Mouse (Mus musculus) liver, embryonic 16.5 days (tissue): Measurements from ENCODE around the gene Bend5. TPM values are rescaled to one million over a fixed set of nuclear protein-coding genes. Genes with fewer than 3 reads are reported as not detected.

Source experiments
- ATAC-seq: fragments of 200-750 bp; cut with Nextera tagmentation; 2 replicates; pipeline ENCODE4 v1.8.0; 2017; ENCODE audit warnings: low read depth, mild to moderate bottlenecking, moderate number of reproducible peaks, moderate library complexity
- H3K27ac ChIP-seq: fragments of 300-500 bp; sonication (generic); 2 replicates; pipeline ENCODE4 v1.5.1; 2014; ENCODE audit warnings: mild to moderate bottlenecking, low read length
- H3K27me3 ChIP-seq: fragments of 300-500 bp; sonication (generic); 2 replicates; pipeline ENCODE4 v1.6.1; 2014; ENCODE audit warnings: low read depth, low read length, mixed read lengths; ENCODE audit not compliant: control insufficient read depth, insufficient read depth
- H3K36me3 ChIP-seq: fragments of 300-500 bp; sonication (generic); 2 replicates; pipeline ENCODE4 v1.6.1; 2014; ENCODE audit warnings: mild to moderate bottlenecking; ENCODE audit not compliant: control insufficient read depth, insufficient read depth
- H3K4me1 ChIP-seq: fragments of 300-500 bp; sonication (generic); 2 replicates; pipeline ENCODE4 v1.6.1; 2014; ENCODE audit warnings: low read depth, low read length, mixed read lengths; ENCODE audit not compliant: control insufficient read depth
- H3K4me2 ChIP-seq: fragments of 300-500 bp; sonication (generic); 2 replicates; pipeline ENCODE4 v1.6.1; 2014; ENCODE audit warnings: low read depth, low read length, mixed read lengths
- H3K4me3 ChIP-seq: fragments of 300-500 bp; sonication (generic); 2 replicates; pipeline ENCODE4 v1.5.1; 2014; ENCODE audit warnings: low read depth, mild to moderate bottlenecking, low read length
- H3K9ac ChIP-seq: fragments of 300-500 bp; sonication (generic); 2 replicates; pipeline ENCODE4 v1.6.1; 2014; ENCODE audit warnings: low read depth, low read length
- H3K9me3 ChIP-seq: fragments of 300-500 bp; sonication (generic); replicated peaks from 2 replicates; pipeline ENCODE4 v1.6.1; 2016; ENCODE audit warnings: low read length; ENCODE audit not compliant: control insufficient read depth
- WGBS: fragments of 180-500 bp; shearing (Covaris S2); extraction: QIAGEN DNeasy Blood & Tissue Kit; methylation state at CpG from one replicate; pipeline ENCODE4 v1.1.7; 2014; ENCODE audit not compliant: insufficient replicate concordance; 5-methylcytosine and 5-hydroxymethylcytosine counted together
- polyA plus RNA-seq: library from polyadenylated mRNA; unstranded; fragments of >200 nt; fragmentation: Nextera tagmentation; extraction: Ambion mirVana; gene quantifications from 2 replicates; pipeline ENCODE4 v1.2.1, GENCODE M21; 2015

Bend5 gene
- polyA plus RNA-seq, 1 experiment from 2014 or later = 0.86 TPM

- Histone ChIP-seq H3K27me3 (no peaks in the 10 kb centered on the region), H3K4me2 (no peak overlapping the region), H3K9ac (no peak overlapping the region), H3K9me3 (no peaks in the 10 kb centered on the region), H3K4me1 (no peaks in the 10 kb centered on the region), H3K36me3 (no peaks in the 10 kb centered on the region), H3K27ac (no peak overlapping the region), H3K4me3 (no peak overlapping the region)
- WGBS = 40% methylated on average over 5 of the region's 5 CpGs
- no peak for ATAC-seq
Measured at GRCm38 (mm10) chr4:111485189-111485588, 70.4 kb downstream of the Bend5 start.

- no peaks in the 10 kb centered on the region for H3K4me1 ChIP-seq
- H3K9me3 ChIP-seq = no peaks in the 10 kb centered on the region
- no peak overlapping the region for H3K27ac ChIP-seq
- H3K9ac ChIP-seq = no peak overlapping the region
- no peak overlapping the region for H3K4me2 ChIP-seq
- no peak overlapping the region for H3K4me3 ChIP-seq
- ATAC-seq = no peak
- H3K27me3 ChIP-seq = no peaks in the 10 kb centered on the region
- 57% methylated on average over 5 of the region's 5 CpGs for whole genome bisulfite sequencing
- no peaks in the 10 kb centered on the region for H3K36me3 ChIP-seq
Measured at GRCm38 (mm10) chr4:111486187-111486586, 71.4 kb downstream of the Bend5 start.

- H3K4me1 ChIP-seq = no peaks in the 10 kb centered on the region
- no peak overlapping the region for H3K4me3 ChIP-seq
- 86% methylated on average over 4 of the region's 4 CpGs for WGBS
- no peak overlapping the region for H3K27ac ChIP-seq
- no peaks in the 10 kb centered on the region for H3K9me3 ChIP-seq
- H3K9ac ChIP-seq = no peak overlapping the region
- H3K4me2 ChIP-seq = no peak overlapping the region
- ATAC-seq = no peak
- H3K27me3 ChIP-seq = no peaks in the 10 kb centered on the region
- no peaks in the 10 kb centered on the region for H3K36me3 ChIP-seq
Measured at GRCm38 (mm10) chr4:111487233-111487843, 72.5 kb downstream of the Bend5 start.

GRCm38 (mm10) chr4:111493750-111494404 is 79.1 kb downstream of the Bend5 start:
- no peak for ATAC-seq
- no peaks in the 10 kb centered on the region for H3K27me3 ChIP-seq
- H3K27ac ChIP-seq = no peak overlapping the region
- no peak overlapping the region for H3K4me2 ChIP-seq
- 46% methylated on average over 5 of the region's 5 CpGs for WGBS
- no peak overlapping the region for H3K4me3 ChIP-seq
- H3K36me3 ChIP-seq = no peaks in the 10 kb centered on the region
- no peaks in the 10 kb centered on the region for H3K9me3 ChIP-seq
- no peaks in the 10 kb centered on the region for H3K4me1 ChIP-seq
- H3K9ac ChIP-seq = no peak overlapping the region

GRCm38 (mm10) chr4:111495949-111496348 is 81.1 kb downstream of the Bend5 start:
- Histone ChIP-seq H3K4me3 (no peak overlapping the region), H3K9me3 (no peaks in the 10 kb centered on the region), H3K27me3 (no peaks in the 10 kb centered on the region), H3K4me2 (no peak overlapping the region), H3K9ac (no peak overlapping the region), H3K4me1 (peaks cover 2% of the 10 kb centered on the region), H3K27ac (no peak overlapping the region), H3K36me3 (no peaks in the 10 kb centered on the region)
- WGBS = 2% methylated on average over 2 of the region's 2 CpGs
- ATAC-seq = peak; percentile 45; the same call in 1 of the 2 replicates

- H3K36me3 ChIP-seq = no peaks in the 10 kb centered on the region
- 53% methylated on average over 3 of the region's 3 CpGs for WGBS
Measured at GRCm38 (mm10) chr4:111498751-111499150, 83.9 kb downstream of the Bend5 start.

GRCm38 (mm10) chr4:111501441-111501840 is 86.6 kb downstream of the Bend5 start:
- H3K27me3 ChIP-seq = no peaks in the 10 kb centered on the region
- H3K4me2 ChIP-seq = peak overlapping the region; percentile 50
- 25% methylated on average over 1 of the region's 1 CpGs for WGBS
- H3K9me3 ChIP-seq = no peaks in the 10 kb centered on the region
- H3K4me1 ChIP-seq = peaks cover 28% of the 10 kb centered on the region
- peak overlapping the region; percentile 74 for H3K27ac ChIP-seq
- H3K4me3 ChIP-seq = no peak overlapping the region
- H3K36me3 ChIP-seq = no peaks in the 10 kb centered on the region
- peak; percentile 85 for ATAC-seq
- H3K9ac ChIP-seq = peak overlapping the region; percentile 37; the same call in 1 of the 2 replicates

More at GRCm38 (mm10) chr4:111498751-111499150, 83.9 kb downstream of the Bend5 start:
- no peaks in the 10 kb centered on the region for H3K27me3 ChIP-seq
- no peak overlapping the region for H3K4me3 ChIP-seq
- H3K4me2 ChIP-seq = no peak overlapping the region
- peaks cover 26% of the 10 kb centered on the region for H3K4me1 ChIP-seq
- no peak overlapping the region for H3K9ac ChIP-seq
- H3K9me3 ChIP-seq = no peaks in the 10 kb centered on the region
- no peak for ATAC-seq
- no peak overlapping the region for H3K27ac ChIP-seq

GRCm38 (mm10) chr4:111502965-111503727 is 88.3 kb downstream of the Bend5 start:
- peak; percentile 71 for ATAC-seq
- peak overlapping the region; percentile 29 for H3K4me3 ChIP-seq
- 41% methylated on average over 5 of the region's 5 CpGs for WGBS
- no peaks in the 10 kb centered on the region for H3K27me3 ChIP-seq
- peak overlapping the region; percentile 28 for H3K9ac ChIP-seq
- peaks cover 28% of the 10 kb centered on the region for H3K4me1 ChIP-seq
- peak overlapping the region; percentile 48 for H3K4me2 ChIP-seq
- peak overlapping the region; percentile 75 for H3K27ac ChIP-seq
- no peaks in the 10 kb centered on the region for H3K9me3 ChIP-seq
- no peaks in the 10 kb centered on the region for H3K36me3 ChIP-seq

GRCm38 (mm10) chr4:111504952-111505351 is 90.1 kb downstream of the Bend5 start:
- Histone ChIP-seq H3K4me3 (no peak overlapping the region), H3K27me3 (no peaks in the 10 kb centered on the region), H3K27ac (no peak overlapping the region), H3K36me3 (no peaks in the 10 kb centered on the region), H3K9ac (no peak overlapping the region), H3K9me3 (no peaks in the 10 kb centered on the region), H3K4me2 (no peak overlapping the region), H3K4me1 (peaks cover 28% of the 10 kb centered on the region)
- WGBS = 63% methylated on average over 2 of the region's 2 CpGs
- ATAC-seq = no peak
